Mouse (Mus musculus) neural tube, embryonic 10.5 days (tissue): ENCODE results near the gene Zxdb.
"Not testable (repeated sequence)": the region's sequence is repeated elsewhere in the genome, so short reads cannot be mapped to it uniquely, and the experiment has no call there.

Source experiments
- DNase-seq: peaks from one replicate; pipeline ENCODE4 v3.0.0-alpha.2; 2017; ENCODE audit warnings: low spot score; ENCODE audit errors: extremely low spot score

The Zxdb gene

DNA sequence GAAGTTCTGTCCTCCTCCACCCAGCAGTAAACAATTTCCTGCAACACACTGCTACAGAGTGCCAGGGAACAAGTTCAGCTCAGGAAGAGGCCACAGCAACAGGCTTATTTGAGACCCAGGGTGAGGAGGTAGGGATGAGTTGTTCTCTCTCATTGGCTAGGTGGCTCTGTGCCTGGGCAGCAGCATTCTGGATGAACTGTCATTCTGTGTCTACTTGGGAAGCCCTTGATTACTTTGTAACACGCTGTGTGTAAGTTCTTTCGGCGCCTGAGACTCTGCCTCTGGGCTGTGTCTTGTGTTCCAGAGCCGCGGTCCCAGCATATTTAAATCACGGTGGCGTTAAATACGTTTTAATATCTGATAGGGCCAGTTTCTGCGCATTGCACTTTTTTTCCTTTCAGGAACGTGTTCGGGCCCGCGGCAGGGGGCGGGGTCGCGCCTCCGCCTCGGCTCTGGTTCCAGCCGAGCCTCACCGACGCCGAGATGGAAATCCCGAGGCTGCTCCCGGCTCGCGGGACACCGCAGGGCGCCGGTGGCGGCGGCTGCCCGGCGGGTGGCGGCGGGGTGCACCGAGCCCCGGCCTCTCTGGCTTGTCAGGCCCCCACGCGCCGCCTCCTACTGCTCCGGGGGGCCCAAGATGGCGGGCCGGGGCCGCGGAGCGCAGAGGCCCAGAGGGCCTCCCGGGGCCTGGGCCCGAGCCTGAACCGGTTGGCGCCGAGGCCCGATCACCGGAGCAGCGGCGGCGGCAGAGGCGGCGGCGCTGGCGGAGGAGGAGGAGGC lies at the start of gene Zxdb:
Gene Zxdb (plus strand): TSS at position 378 of the 780 bp plus-strand sequence.
- DNase-seq, result not testable (repeated sequence)

DNA sequence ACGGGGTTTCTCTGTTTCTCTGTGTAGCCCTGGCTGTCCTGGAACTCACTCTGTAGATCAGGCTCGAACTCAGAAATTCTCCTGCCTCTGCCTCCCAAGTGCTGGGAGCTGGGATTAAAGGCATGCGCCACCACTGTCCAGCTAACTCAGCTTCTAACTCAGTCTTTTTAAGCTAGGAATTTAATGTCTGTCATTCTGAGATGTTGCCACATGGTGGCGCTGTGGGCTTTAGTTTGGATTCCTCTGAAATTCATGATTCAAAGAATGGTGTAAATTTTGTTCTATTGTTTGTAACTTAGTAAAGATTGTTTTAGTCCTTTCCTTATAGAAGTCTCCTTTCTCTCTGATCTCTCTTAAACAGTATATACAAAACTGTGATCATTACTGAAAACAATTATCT lies 49.4 kb upstream of the Zxdb start:
- peak; percentile 38 for DNase-seq

DNA sequence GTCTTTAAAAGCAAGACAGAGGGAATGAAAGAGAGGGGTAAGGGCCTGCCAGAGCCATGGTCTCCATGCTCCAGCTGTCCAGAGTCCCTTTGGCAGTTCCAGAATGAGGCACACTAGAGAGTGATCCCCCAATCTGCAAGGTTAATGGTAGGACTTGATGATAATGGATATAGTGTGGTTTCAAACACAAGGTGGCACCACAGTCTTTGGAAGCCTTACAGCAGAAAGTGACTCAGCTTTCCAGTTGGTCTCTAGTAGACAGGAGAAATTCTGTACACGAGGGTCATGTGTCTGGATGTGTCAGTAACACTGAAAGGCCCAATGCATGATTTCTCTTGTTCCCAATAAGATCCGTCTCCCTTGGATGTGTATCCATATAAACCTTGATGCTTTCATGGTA lies 42.8 kb upstream of the Zxdb start:
- DNase-seq, result not testable (repeated sequence)

DNA sequence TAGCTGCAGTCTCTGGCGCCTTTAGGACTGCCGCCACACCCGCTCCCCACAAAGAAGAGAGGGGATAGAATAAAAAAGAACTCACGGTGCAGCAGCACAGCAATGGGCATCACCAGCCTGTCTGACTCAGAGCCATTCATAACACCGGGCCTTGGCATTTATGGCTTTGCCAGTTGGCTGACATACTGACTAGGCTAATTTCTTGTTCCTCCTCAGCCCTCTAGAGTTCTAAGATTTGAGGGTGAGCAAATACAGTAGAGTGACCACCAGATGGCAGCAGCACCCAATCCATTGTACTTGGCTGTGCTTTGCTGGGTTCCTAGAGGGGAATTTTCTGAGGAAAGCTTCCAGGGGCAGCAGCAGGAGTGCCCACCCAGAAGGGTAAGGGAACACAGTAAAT lies 34.8 kb upstream of the Zxdb start:
- DNase-seq, result not testable (repeated sequence)

DNA sequence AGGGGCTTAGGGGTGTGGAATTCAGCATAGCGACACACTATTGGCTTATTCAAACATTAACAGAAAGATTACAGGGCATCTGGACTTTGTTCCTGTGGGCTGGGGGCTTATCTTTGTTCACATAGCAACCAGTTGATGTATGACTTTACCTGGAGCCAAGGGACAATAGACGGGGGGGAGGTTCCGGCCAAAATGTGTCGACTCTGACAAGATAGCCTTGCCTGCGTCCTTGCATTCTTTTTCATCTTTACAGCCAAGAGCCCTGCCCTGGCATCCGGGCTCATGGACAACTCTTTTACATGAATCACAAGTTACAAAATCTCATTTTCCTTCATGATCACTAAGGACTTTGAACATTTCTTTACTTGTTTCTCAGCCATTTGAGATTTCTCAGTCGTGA lies 17.7 kb upstream of the Zxdb start:
- DNase-seq, result not testable (repeated sequence)

DNA sequence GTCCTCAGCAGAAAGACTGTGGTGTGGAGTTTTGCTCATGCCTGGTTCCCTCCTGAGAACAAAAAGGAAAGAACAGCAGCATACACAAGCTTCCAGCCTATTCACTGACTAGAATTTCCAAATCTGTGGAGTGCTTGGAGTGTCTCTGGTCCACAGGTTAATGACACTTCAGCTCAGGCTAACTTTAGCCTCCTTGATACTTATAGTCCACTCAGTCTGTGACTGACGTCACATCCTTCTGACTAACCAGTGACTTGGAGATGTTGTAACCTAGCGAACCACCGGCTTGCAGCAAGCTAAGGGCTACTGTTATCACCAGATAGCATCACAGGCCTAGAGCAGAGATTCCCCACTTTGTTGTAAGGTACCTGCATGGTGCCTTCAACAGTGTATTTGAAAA lies 14.6 kb upstream of the Zxdb start:
- not testable (repeated sequence) for DNase-seq

DNA sequence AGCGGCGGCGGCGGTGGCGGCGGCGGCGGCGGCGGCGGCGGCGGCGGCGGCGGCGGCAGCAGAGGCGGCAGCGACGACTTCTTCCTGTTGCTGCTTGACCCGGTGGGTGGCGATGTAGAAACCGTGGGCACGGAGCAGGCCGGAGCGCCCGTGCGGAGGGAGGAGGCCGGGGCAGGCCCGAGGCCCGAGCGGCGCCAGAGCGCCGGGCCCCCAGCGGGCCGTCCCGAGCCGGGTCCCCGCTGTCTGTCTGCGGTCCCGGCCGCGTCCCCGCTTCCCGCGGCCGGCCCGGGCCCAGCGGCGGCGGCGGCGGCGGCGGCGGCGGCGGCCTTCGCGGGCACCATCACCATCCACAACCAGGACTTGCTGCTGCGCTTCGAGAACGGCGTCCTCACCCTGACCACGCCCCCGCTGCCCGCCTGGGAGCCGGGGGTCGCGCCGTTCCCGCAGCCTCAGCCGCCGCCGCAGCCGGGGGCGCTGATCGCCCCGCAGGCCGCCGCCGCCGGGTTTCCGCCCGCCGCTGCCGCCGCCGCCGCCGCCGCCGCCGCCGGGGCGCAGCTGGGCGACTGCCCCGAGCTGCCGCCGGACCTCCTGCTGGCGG lies 702 bp downstream of the Zxdb start:
- not testable (repeated sequence) for DNase-seq

DNA sequence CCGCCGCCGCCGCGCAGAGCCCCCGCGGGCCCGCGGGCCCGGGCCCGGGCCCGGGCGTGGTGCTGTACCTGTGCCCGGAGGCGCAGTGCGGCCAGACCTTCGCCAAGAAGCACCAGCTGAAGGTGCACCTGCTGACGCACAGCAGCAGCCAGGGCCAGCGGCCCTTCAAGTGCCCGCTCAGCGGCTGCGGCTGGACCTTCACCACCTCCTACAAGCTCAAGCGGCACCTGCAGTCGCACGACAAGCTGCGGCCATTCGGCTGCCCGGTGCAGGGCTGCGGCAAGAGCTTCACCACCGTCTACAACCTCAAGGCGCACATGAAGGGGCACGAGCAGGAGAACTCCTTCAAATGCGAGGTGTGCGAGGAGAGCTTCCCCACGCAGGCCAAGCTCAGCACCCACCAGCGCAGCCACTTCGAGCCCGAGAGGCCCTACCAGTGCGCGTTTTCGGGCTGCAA lies 1.3 kb downstream of the Zxdb start:
- not testable (repeated sequence) for DNase-seq

DNA sequence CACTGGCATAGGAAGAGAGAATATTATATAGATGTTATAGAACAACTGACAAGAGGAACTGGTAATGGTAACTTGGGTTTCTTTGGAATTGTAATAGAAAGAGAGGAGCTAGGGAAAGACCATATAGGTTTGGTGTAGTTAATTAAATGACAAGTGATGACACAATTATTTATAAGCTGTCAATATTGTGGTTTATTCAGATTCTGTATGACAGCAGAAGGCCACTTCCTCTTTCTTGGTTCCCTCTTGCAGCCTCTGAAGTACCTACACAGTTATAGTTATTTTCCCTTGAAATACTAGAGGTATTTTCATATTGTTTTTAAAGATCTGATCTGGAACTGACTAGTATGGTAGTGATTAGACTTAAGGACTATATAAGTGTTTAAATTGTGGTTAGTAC lies 7.2 kb downstream of the Zxdb start:
- no peak for DNase-seq

DNA sequence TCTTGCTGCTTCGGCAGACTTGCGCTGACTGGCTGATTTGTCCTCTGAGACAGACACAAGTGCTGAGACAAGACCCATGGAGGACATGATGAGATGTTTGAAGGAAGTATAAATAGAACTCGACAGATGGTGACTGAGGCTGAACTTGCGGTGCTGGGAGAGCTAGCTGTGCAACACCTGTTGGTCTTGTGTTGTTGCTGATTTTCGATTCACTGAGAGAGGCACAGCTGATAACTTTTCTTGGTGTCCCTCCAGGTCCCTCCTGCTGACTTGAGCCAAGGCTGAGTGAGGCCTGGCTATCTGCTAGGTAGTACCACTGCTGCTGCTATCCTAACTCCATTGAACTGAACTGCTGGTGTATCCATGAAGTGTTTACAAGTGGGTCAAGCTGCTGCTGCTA lies 29.4 kb downstream of the Zxdb start:
- DNase-seq, result no peak

DNA sequence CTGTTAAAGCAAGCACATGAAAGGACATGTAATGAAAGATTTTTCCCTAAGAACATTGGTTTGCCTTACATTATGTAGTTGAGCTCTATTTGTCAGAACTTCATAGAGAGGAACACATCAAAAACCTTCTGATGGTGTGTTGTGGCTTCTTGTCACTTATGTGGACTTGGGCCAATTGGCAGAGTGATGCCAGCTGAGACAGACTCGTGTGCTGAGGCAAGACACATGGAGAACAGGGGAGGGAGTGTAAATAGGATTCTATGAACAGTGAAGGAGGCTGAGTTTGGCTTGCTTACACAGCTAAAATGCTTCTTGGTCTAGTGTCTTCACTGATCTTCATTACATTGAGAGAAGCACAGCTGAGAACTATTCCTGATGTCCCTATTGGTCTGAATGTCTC lies 35.6 kb downstream of the Zxdb start:
- DNase-seq, result no peak

DNA sequence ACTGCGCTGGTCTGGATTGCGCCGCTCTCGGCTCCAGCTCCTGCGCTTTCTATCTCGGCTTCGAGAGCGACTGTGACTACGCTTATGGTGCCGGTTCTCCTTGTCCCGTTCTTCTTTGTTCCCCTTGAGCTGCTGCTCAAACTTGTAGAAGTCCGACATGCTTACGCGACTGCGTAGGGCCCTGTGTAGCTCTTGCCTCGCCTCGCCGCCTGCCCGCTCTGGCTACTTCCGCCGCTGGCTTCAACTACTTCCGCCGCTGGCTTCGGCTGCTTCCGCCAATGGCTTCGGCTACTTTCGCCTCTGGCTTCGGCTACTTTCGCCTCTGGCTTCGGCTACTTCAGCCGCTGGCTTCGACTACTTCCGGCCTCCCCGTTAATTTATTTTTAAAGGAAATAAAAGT lies 49.5 kb downstream of the Zxdb start:
- DNase-seq, result no peak
